Mouse (Mus musculus) spleen, adult 2 months (tissue): ENCODE measurements around the gene Lrfn4.

Source experiments
- CTCF ChIP-seq: fragments of 200-500 bp; IDR thresholded peaks from 2 replicates; pipeline ENCODE4 v1.5.1; 2011; ENCODE audit warnings: mild to moderate bottlenecking, inconsistent platforms; ENCODE audit not compliant: insufficient read depth, insufficient read length, insufficient replicate concordance; ENCODE audit errors: extremely low read depth
- POLR2A ChIP-seq: fragments of 200-500 bp; IDR thresholded peaks from 2 replicates; pipeline ENCODE4 v1.6.1; 2011; ENCODE audit warnings: low read depth, low read length, inconsistent platforms

DNA sequence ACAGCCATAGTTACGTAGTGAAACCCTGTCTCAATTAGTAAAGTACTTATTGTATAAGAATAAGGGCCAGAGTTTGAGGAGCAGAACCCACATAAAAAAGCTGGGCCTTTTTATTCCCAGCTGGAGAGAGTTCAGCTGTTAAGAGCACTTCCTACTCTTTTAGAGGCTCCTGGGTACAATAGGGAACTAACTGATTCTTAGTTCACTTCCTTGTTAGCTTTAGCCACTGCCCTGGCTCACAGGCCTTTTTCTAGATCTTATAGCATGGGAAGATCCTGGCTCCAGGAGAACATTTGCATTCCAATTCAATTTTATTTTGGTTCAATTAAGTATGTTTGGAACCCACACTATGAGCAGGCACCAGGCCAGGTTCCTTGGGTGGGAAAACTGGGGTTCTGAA is 43.8 kb downstream of the Lrfn4 start:
- no peak for TF ChIP-seq POLR2A
- TF ChIP-seq CTCF = no peak
